Mouse (Mus musculus) lung, postnatal 0 days (tissue): ENCODE measurements around the gene Nme9. TPM values are rescaled to one million over a fixed set of nuclear protein-coding genes. Genes with fewer than 3 reads are reported as not detected.

Experiments used
- ATAC-seq: fragments of 200-750 bp; cut with Nextera tagmentation; 2 replicates; pipeline ENCODE4 v1.8.0; 2017; ENCODE audit warnings: moderate library complexity
- DNase-seq: peaks from one replicate; pipeline ENCODE4 v3.0.0-alpha.2; 2016; ENCODE audit warnings: low spot score
- H3K27ac ChIP-seq: fragments of 300-500 bp; sonication (generic); 2 replicates; pipeline ENCODE4 v1.5.1; 2014; ENCODE audit warnings: antibody characterized with exemption, mild to moderate bottlenecking, low read length, mixed read lengths
- H3K27me3 ChIP-seq: fragments of 300-500 bp; sonication (generic); replicated peaks from 2 replicates; pipeline ENCODE4 v1.6.1; 2014; ENCODE audit warnings: low read length, mixed read lengths; ENCODE audit not compliant: insufficient read depth
- H3K36me3 ChIP-seq: fragments of 300-500 bp; sonication (generic); 2 replicates; pipeline ENCODE4 v1.6.1; 2014; ENCODE audit warnings: low read length, mixed read lengths; ENCODE audit not compliant: insufficient read depth
- H3K4me1 ChIP-seq: fragments of 300-500 bp; sonication (generic); 2 replicates; pipeline ENCODE4 v1.6.1; 2014; ENCODE audit warnings: antibody characterized with exemption, low read depth, low read length, mixed read lengths; ENCODE audit not compliant: insufficient read depth
- H3K4me2 ChIP-seq: fragments of 300-500 bp; sonication (generic); replicated peaks from 2 replicates; pipeline ENCODE4 v1.6.1; 2014; ENCODE audit warnings: low read depth, mild to moderate bottlenecking, low read length, moderate library complexity, mixed read lengths
- H3K4me3 ChIP-seq: fragments of 300-500 bp; sonication (generic); 2 replicates; pipeline ENCODE4 v1.5.1; 2014; ENCODE audit warnings: low read depth, low read length
- H3K9ac ChIP-seq: fragments of 300-500 bp; sonication (generic); replicated peaks from 2 replicates; pipeline ENCODE4 v1.6.1; 2014; ENCODE audit warnings: low read depth, mild to moderate bottlenecking
- H3K9me3 ChIP-seq: fragments of 300-500 bp; sonication (generic); 2 replicates; pipeline ENCODE4 v1.6.1; 2016; ENCODE audit warnings: low read length, mixed read lengths
- CTCF ChIP-seq: IDR thresholded peaks from 2 replicates; pipeline ENCODE4 v1.5.1; 2016; ENCODE audit warnings: antibody characterized with exemption, mild to moderate bottlenecking
- EP300 ChIP-seq: IDR thresholded peaks from 2 replicates; pipeline ENCODE4 v1.6.1; 2016; ENCODE audit warnings: antibody characterized with exemption, mild to moderate bottlenecking, control low read depth
- WGBS: fragments of 180-500 bp; shearing (Covaris S2); extraction: QIAGEN DNeasy Blood & Tissue Kit; methylation state at CpG from one replicate; pipeline ENCODE4 v1.1.7; 2014; 5-methylcytosine and 5-hydroxymethylcytosine counted together
- polyA plus RNA-seq: library from polyadenylated mRNA; unstranded; fragments of >200 nt; fragmentation: Nextera tagmentation; extraction: Ambion mirVana; gene quantifications from 2 replicates; pipeline ENCODE4 v1.2.1, GENCODE M21; 2015

The Nme9 gene
- polyA plus RNA-seq, 1 experiment from 2014 or later, result 17.1 TPM

- DNase-seq (no peak), ATAC-seq (no peak)
- no peaks in the 10 kb centered on the region for H3K9me3 ChIP-seq
- H3K36me3 ChIP-seq, result no peaks in the 10 kb centered on the region
- 75% methylated on average over 8 of the region's 8 CpGs for WGBS
- no peak overlapping the region for H3K27ac ChIP-seq
- TF ChIP-seq CTCF, result no peak
- no peak for TF ChIP-seq EP300
- H3K4me1 ChIP-seq, result peaks cover 8% of the 10 kb centered on the region; the same call in 1 of the 2 replicates
- H3K4me3 ChIP-seq, result no peak overlapping the region
- H3K27me3 ChIP-seq, result no peaks in the 10 kb centered on the region
- H3K9ac ChIP-seq, result no peak overlapping the region
- no peak overlapping the region for H3K4me2 ChIP-seq
Measured at GRCm38 (mm10) chr9:99439064-99439463, 12.2 kb upstream of the Nme9 start.

- no peak overlapping the region for H3K27ac ChIP-seq
- H3K4me3 ChIP-seq, result no peak overlapping the region
- DNase-seq (no peak), ATAC-seq (no peak)
- no peak overlapping the region for H3K4me2 ChIP-seq
- no peaks in the 10 kb centered on the region for H3K27me3 ChIP-seq
- no peaks in the 10 kb centered on the region for H3K36me3 ChIP-seq
- WGBS, result 60% methylated on average over 5 of the region's 5 CpGs
- no peak for TF ChIP-seq EP300
- TF ChIP-seq CTCF, result no peak
- H3K9me3 ChIP-seq, result no peaks in the 10 kb centered on the region
- no peak overlapping the region for H3K9ac ChIP-seq
- 0 out of 2 replicates have a peak, but pooled peaks cover 4% of the 10 kb centered on the region for H3K4me1 ChIP-seq
Measured at GRCm38 (mm10) chr9:99440941-99441340, 10.3 kb upstream of the Nme9 start.

- TF ChIP-seq CTCF (no peak), EP300 (no peak)
- H3K9ac ChIP-seq, result no peak overlapping the region
- no peak overlapping the region for H3K27ac ChIP-seq
- DNase-seq (no peak), ATAC-seq (no peak)
- 0 out of 2 replicates have a peak, but pooled peaks cover 4% of the 10 kb centered on the region for H3K4me1 ChIP-seq
- no peaks in the 10 kb centered on the region for H3K9me3 ChIP-seq
- WGBS, result 87% methylated on average over 4 of the region's 4 CpGs
- no peaks in the 10 kb centered on the region for H3K36me3 ChIP-seq
- H3K4me2 ChIP-seq, result no peak overlapping the region
- no peak overlapping the region for H3K4me3 ChIP-seq
- H3K27me3 ChIP-seq, result no peaks in the 10 kb centered on the region
Measured at GRCm38 (mm10) chr9:99441647-99442433, 9.4 kb upstream of the Nme9 start.

DNA sequence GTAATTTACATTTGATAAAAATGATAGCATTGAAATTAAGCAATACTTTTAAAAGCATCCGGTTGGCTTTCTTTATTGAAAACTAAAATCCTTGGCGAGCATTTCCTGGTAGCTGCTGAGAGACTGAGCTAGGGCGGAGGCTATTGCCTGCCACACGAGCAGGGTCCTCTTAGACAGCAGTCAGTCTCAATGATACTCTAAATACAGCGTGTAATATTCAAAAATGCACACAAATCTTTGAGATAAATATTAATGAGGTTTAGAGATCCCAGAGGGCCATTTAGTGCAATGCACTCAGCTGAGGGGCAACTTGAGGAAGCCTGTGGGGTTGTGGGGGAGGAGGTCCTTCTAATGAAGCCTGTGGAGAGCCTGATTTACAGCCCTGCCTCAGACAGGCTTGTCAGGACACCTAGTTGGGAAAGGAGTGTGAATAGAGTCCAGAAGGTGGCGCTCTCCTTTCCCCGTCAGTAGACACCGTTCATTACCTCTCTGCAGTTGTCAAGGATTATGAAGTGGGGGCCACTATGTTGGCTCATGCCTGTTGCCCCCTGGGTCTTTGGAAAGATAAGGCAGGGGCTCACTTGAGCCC is 6.6 kb upstream of the Nme9 start:
- ATAC-seq, result peak; percentile 25; the same call in 1 of the 2 replicates
- TF ChIP-seq CTCF (peak; percentile 72), EP300 (no peak)

GRCm38 (mm10) chr9:99446259-99446658 is 5.0 kb upstream of the Nme9 start:
- H3K4me3 ChIP-seq, result no peak overlapping the region
- DNase-seq, result no peak
- H3K4me1 ChIP-seq, result no peaks in the 10 kb centered on the region; the same call in 1 of the 2 replicates
- no peak for ATAC-seq
- no peak for TF ChIP-seq CTCF
- no peak for TF ChIP-seq EP300
- no peaks in the 10 kb centered on the region for H3K9me3 ChIP-seq
- no peaks in the 10 kb centered on the region for H3K27me3 ChIP-seq
- H3K4me2 ChIP-seq, result no peak overlapping the region
- no peak overlapping the region for H3K27ac ChIP-seq
- H3K36me3 ChIP-seq, result no peaks in the 10 kb centered on the region
- no peak overlapping the region for H3K9ac ChIP-seq

More for the DNA sequence above, 6.6 kb upstream of the Nme9 start:
- no peaks in the 10 kb centered on the region for H3K36me3 ChIP-seq
- no peaks in the 10 kb centered on the region for H3K9me3 ChIP-seq
- H3K27ac ChIP-seq, result no peak overlapping the region
- H3K4me3 ChIP-seq, result no peak overlapping the region
- no peaks in the 10 kb centered on the region; the same call in 1 of the 2 replicates for H3K4me1 ChIP-seq
- 31% methylated on average over 8 of the region's 8 CpGs for WGBS
- no peak overlapping the region for H3K4me2 ChIP-seq
- DNase-seq, result peak; percentile 50
- no peak overlapping the region for H3K9ac ChIP-seq
- no peaks in the 10 kb centered on the region for H3K27me3 ChIP-seq

DNA sequence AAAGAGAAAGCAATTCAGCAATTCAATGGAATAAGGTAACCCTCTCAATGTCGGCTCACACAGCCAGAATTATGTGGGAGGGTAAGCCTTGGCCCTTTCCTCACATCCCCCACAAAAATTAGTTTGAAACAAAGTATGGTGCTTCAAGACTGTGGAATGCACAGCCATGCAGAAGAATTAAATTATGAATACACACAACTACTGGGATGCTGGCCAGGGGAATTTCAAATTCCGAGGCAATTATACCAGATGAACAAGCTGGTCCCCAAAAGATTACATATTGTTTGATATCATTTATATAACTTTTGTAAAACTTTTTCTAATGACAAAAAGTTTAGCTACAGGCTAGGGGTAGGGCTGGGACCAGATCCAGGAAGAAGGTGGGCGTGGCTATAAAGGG is 4.0 kb upstream of the Nme9 start:
- ATAC-seq (no peak), DNase-seq (no peak)
- no peak overlapping the region for H3K9ac ChIP-seq
- no peak overlapping the region for H3K27ac ChIP-seq
- H3K9me3 ChIP-seq, result no peaks in the 10 kb centered on the region
- 39% methylated on average over 3 of the region's 3 CpGs for WGBS
- TF ChIP-seq EP300, result no peak
- no peak for TF ChIP-seq CTCF
- H3K27me3 ChIP-seq, result no peaks in the 10 kb centered on the region
- no peaks in the 10 kb centered on the region; the same call in 1 of the 2 replicates for H3K4me1 ChIP-seq
- no peak overlapping the region for H3K4me2 ChIP-seq
- H3K36me3 ChIP-seq, result no peaks in the 10 kb centered on the region
- H3K4me3 ChIP-seq, result no peak overlapping the region
